Comparison of ENCODE assay signal across 11 mouse cellular contexts in genomic region chr19:43666661-43667429, GRCm38 (mm10). TPM values are rescaled to one million over a fixed set of nuclear protein-coding genes. Genes with fewer than 3 reads are reported as not detected.
DNase-seq lines count a peak whose midpoint lies in the region; ATAC-seq and TF ChIP-seq lines count a peak whose summit lies in the region.
"Had no signal": no experiment of that assay in that cellular context is flagged by ENCODE, and none has a peak within 500 bp of the region (broad histone marks: within the 10 kb centered on the region; RNA-seq: fewer than 3 reads in every experiment).

No protein-coding gene starts in this region.

- H3ac ChIP-seq in myocyte (ENCODE audit: control insufficient read depth, insufficient read length) = no peak overlapping the region

- TF ChIP-seq POLR2A in myocyte (IDR thresholded peaks at IDR 0.05; ENCODE audit: insufficient read length, low read depth) = no peak

- no peaks in the 10 kb centered on the region for H3K27me3 ChIP-seq in lung, postnatal 0 days (replicated peaks; ENCODE audit: insufficient read depth, low read length)
- H3K27me3 ChIP-seq in myocyte (ENCODE audit: control insufficient read depth, insufficient read depth, insufficient read length) = no peaks in the 10 kb centered on the region
- H3K27me3 ChIP-seq in forebrain, embryonic 14.5 days (replicated peaks; ENCODE audit: control insufficient read depth, insufficient read depth, low read length) = no peaks in the 10 kb centered on the region

- no peaks in the 10 kb centered on the region for H3K9me3 ChIP-seq in lung, postnatal 0 days (ENCODE audit: low read length)
- no peaks in the 10 kb centered on the region for H3K9me3 ChIP-seq in forebrain, embryonic 14.5 days (replicated peaks; ENCODE audit: control insufficient read depth, low read length)

- no peak overlapping the region for H3K9ac ChIP-seq in lung, postnatal 0 days (replicated peaks; ENCODE audit: low read depth)
- no peak overlapping the region for H3K9ac ChIP-seq in forebrain, embryonic 14.5 days (ENCODE audit: low read length)

- no peak overlapping the region for H3K4me2 ChIP-seq in lung, postnatal 0 days (replicated peaks; ENCODE audit: low read depth, low read length)
- peak overlapping the region; percentile 26 for H3K4me2 ChIP-seq in myocyte (ENCODE audit: low read depth)
- H3K4me2 ChIP-seq in forebrain, embryonic 14.5 days (ENCODE audit: low read length) = no peak overlapping the region

- no peak for TF ChIP-seq CTCF in lung, postnatal 0 days (IDR thresholded peaks at IDR 0.05)

- ATAC-seq in lung, postnatal 0 days = peak; percentile 19; the same call in 1 of the 2 replicates
- ATAC-seq in forebrain, embryonic 14.5 days = no peak
- ATAC-seq: intestine, embryonic 16.5 days had no signal

- TF ChIP-seq EP300 in lung, postnatal 0 days (IDR thresholded peaks at IDR 0.05) = no peak

- no peak for DNase-seq in lung, postnatal 0 days (ENCODE audit: low spot score)
- no peak for DNase-seq in lung, postnatal 10 days
- peak; percentile 77 for DNase-seq in adipocyte (ENCODE audit: low spot score)
- DNase-seq in gastrocnemius, postnatal 10 days = peak; percentile 26
- DNase-seq in forebrain, embryonic 14.5 days (ENCODE audit: low spot score) = no peak
- no peak for DNase-seq in right cerebral cortex, postnatal 25 days

- H3K27ac ChIP-seq in lung, postnatal 0 days (ENCODE audit: low read length) = no peak overlapping the region
- no peak overlapping the region for H3K27ac ChIP-seq in forebrain, embryonic 14.5 days (ENCODE audit: low read depth, low read length)

- H3K36me3 ChIP-seq in lung, postnatal 0 days (ENCODE audit: insufficient read depth, low read length) = peaks cover 7% of the 10 kb centered on the region; the same call in 1 of the 2 replicates
- no peaks in the 10 kb centered on the region for H3K36me3 ChIP-seq in myocyte (ENCODE audit: control insufficient read depth, insufficient read depth)
- H3K36me3 ChIP-seq in forebrain, embryonic 14.5 days (ENCODE audit: control insufficient read depth, insufficient read depth, low read length) = peaks cover 23% of the 10 kb centered on the region

- no peaks in the 10 kb centered on the region for H3K4me1 ChIP-seq in lung, postnatal 0 days (ENCODE audit: insufficient read depth, low read depth, low read length)
- H3K4me1 ChIP-seq in forebrain, embryonic 14.5 days (ENCODE audit: control insufficient read depth, insufficient read depth, low read length) = no peaks in the 10 kb centered on the region

- WGBS in lung, postnatal 0 days = 82% methylated on average over 22 of the region's 22 CpGs
- WGBS in forebrain, embryonic 14.5 days = 85% methylated on average over 22 of the region's 22 CpGs

- H3K79me2 ChIP-seq in myocyte (ENCODE audit: control insufficient read depth, insufficient read depth) = peaks cover 19% of the 10 kb centered on the region

- no peak overlapping the region for H3K4me3 ChIP-seq in lung, postnatal 0 days (ENCODE audit: low read depth, low read length)
- no peak overlapping the region for H3K4me3 ChIP-seq in myocyte
- no peak overlapping the region for H3K4me3 ChIP-seq in forebrain, embryonic 14.5 days (ENCODE audit: low read depth, low read length)

TF ChIP-seq in myocyte, 11 proteins besides CTCF, POLR2A, EP300 and RAD21:
- TF ChIP-seq MYOG (IDR thresholded peaks at IDR 0.05; ENCODE audit: control insufficient read depth in 1 of 3, insufficient read depth in 1 of 3, insufficient read length in 2 of 3, low read depth in 2 of 3) (no peak), CEBPB (IDR thresholded peaks at IDR 0.05; ENCODE audit: insufficient read depth, poor library complexity, severe bottlenecking) (0 out of 2 replicates have a peak, but pooled peaks have one; percentile 4), SRF (IDR thresholded peaks at IDR 0.05; ENCODE audit: control insufficient read depth, insufficient read length, low read depth) (no peak)

RNA-seq across cellular contexts. Expression of gene Slc25a28, which starts 7.8 kb away (rescaled TPM):
- polyA plus RNA-seq in lung, postnatal 0 days (2015; fragmentation: Nextera tagmentation; extraction: Ambion mirVana) = 11.9 and 13.3 TPM in 2 replicates
- 10 to 100 TPM; 18.4 to 21.2 TPM for total RNA-seq in gastrocnemius, postnatal 10 days (2021)
- 25.5 TPM for polyA plus RNA-seq in myocyte (2012; fragmentation: generic; extraction: Trizol)
- polyA plus RNA-seq in forebrain, embryonic 14.5 days (2014; fragmentation: Nextera tagmentation; extraction: Ambion mirVana) = 12.0 and 12.3 TPM in 2 replicates

RNA-seq across cellular contexts. Expression of gene Entpd7, which starts 22.6 kb away (rescaled TPM):
- polyA plus RNA-seq in lung, postnatal 0 days (2015; fragmentation: Nextera tagmentation; extraction: Ambion mirVana) = 5.1 and 6.1 TPM in 2 replicates
- 1 to 10 TPM; 3.9 to 7.5 TPM for total RNA-seq in gastrocnemius, postnatal 10 days (2021)
- 2.2 TPM for polyA plus RNA-seq in myocyte (2012; fragmentation: generic; extraction: Trizol)
- 6.7 and 9.2 TPM in 2 replicates for polyA plus RNA-seq in forebrain, embryonic 14.5 days (2014; fragmentation: Nextera tagmentation; extraction: Ambion mirVana)

RNA-seq across cellular contexts. Expression of gene Nkx2-3, which starts 54.7 kb away (rescaled TPM):
- not detected in 2 replicates for polyA plus RNA-seq in lung, postnatal 0 days (2015; fragmentation: Nextera tagmentation; extraction: Ambion mirVana)
- total RNA-seq in gastrocnemius, postnatal 10 days (2021) = not detected
- not detected for polyA plus RNA-seq in myocyte (2012; fragmentation: generic; extraction: Trizol)
- polyA plus RNA-seq in forebrain, embryonic 14.5 days (2014; fragmentation: Nextera tagmentation; extraction: Ambion mirVana) = 4.1 and 4.6 TPM in 2 replicates
- total RNA-seq: layer of hippocampus, postnatal 10 days; liver, adult 2 months had no signal
- polyA plus RNA-seq: thymus, adult 2 months had no signal

Comparison
In these comparisons a context has a peak if more than half of its experiments do, and no peak if none do; other contexts are left out.
1. DNase-seq: peak in adipocyte (single experiment) and gastrocnemius, postnatal 10 days (single experiment); none in lung, postnatal 0 days (single experiment), lung, postnatal 10 days (single experiment), forebrain, embryonic 14.5 days (single experiment) and right cerebral cortex, postnatal 25 days (single experiment).